Mouse (Mus musculus): ENCODE data around the gene Lelp1. TPM values are rescaled to one million over a fixed set of nuclear protein-coding genes. Genes with fewer than 3 reads are reported as not detected.

The Lelp1 gene
- polyA plus RNA-seq (2015; fragmentation: Nextera tagmentation; extraction: Ambion mirVana): not detected in 2 replicates

DNA sequence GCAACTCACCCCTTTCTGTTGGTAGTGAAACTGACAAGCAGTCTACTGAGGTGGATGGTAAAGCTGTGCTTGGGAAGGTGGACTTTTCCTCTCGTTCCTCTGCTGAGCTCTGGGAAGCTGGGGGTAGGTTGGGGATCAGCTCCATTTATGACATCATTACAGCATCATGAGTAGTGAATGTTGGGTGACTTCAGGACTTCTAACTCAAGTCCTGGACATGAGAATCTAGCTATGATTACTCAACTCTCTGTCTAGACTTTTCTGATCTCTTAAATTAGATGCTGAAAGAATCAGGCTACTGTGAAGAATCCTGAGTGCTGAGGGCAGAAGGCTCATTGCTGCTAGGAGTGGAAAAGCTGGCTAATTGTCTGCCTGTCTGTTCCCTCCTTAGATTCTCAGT is at the start of gene Lelp1:
Gene Lelp1, minus strand, starts transcription at position 101 of the 400 bp plus-strand sequence.

DNA sequence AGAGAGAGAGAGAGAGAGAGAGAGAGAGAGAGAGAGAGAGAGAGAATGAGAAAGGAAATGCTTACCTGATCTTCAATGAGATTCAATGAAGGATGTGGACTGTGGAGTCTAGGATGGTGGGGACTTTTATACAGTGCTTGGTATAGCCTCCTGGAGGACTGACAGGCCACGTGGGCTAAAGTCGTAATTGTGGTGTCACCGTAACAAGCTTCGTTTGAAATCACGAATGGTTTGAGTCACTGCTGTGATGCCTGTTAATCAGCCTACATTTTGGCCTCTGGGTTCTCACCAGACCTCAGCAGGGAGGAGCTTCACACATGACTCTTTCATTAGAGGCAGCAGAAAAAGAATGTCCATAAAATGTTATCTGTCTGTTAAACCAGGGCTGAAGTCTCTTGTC is 18.7 kb downstream of the Lelp1 start, which contains the start of gene Prr9:
Gene Prr9, minus strand, starts transcription at position 101 of the 400 bp plus-strand sequence.

Other genes with a start within 250 kb of the Lelp1 start
- gene Pglyrp3, start 128.2 kb downstream of the Lelp1 start, polyA plus RNA-seq (2015; fragmentation: Nextera tagmentation; extraction: Ambion mirVana): not detected in 2 replicates
- 1.3 and 5.9 TPM in 2 replicates for gene Lor, start 59.6 kb downstream of the Lelp1 start, polyA plus RNA-seq (2015; fragmentation: Nextera tagmentation; extraction: Ambion mirVana)
- gene Prr9, start 18.8 kb downstream of the Lelp1 start, polyA plus RNA-seq (2015; fragmentation: Nextera tagmentation; extraction: Ambion mirVana): 0.22 TPM in 1 of 2 replicates, not detected in the other
- 0.39 TPM in 1 of 2 replicates, not detected in the other for gene Sprr2a1, start 73.1 kb upstream of the Lelp1 start, polyA plus RNA-seq (2015; fragmentation: Nextera tagmentation; extraction: Ambion mirVana)
- 2.6 and 32.2 TPM in 2 replicates for gene Sprr2a2, start 73.2 kb upstream of the Lelp1 start, polyA plus RNA-seq (2015; fragmentation: Nextera tagmentation; extraction: Ambion mirVana)
- gene Sprr2a3, start 142.7 kb upstream of the Lelp1 start, polyA plus RNA-seq (2015; fragmentation: Nextera tagmentation; extraction: Ambion mirVana): 0.59 and 1.6 TPM in 2 replicates
- gene Sprr2b, start 173.9 kb upstream of the Lelp1 start, polyA plus RNA-seq (2015; fragmentation: Nextera tagmentation; extraction: Ambion mirVana): not detected in 2 replicates
- gene Sprr2d, start 196.4 kb upstream of the Lelp1 start, polyA plus RNA-seq (2015; fragmentation: Nextera tagmentation; extraction: Ambion mirVana): not detected in 2 replicates
- gene Sprr2e, start 209.4 kb upstream of the Lelp1 start, polyA plus RNA-seq (2015; fragmentation: Nextera tagmentation; extraction: Ambion mirVana): not detected in 2 replicates
- not detected in 2 replicates for gene Sprr2f, start 222.4 kb upstream of the Lelp1 start, polyA plus RNA-seq (2015; fragmentation: Nextera tagmentation; extraction: Ambion mirVana)
- gene Sprr2h, start 242.9 kb upstream of the Lelp1 start, polyA plus RNA-seq (2015; fragmentation: Nextera tagmentation; extraction: Ambion mirVana): 0.36 TPM in 1 of 2 replicates, not detected in the other